Comparison of ENCODE assay signal across 8 mouse cellular contexts in genomic region chr12:87299657-87300440, GRCm38 (mm10). TPM values are rescaled to one million over a fixed set of nuclear protein-coding genes. Genes with fewer than 3 reads are reported as not detected.
DNase-seq lines count a peak whose midpoint lies in the region; ATAC-seq lines count a peak whose summit lies in the region.

Gene Ism2, minus strand, starts transcription at chr12:87299705.

- DNase-seq in thymus, postnatal 14 days: peak; percentile 9
- DNase-seq in thymus, postnatal 25 days: no peak
- DNase-seq in embryo, embryonic 10.5 days (ENCODE audit: low spot score): peak; percentile 55
- peak; percentile 20 to 56 for DNase-seq in kidney, postnatal 36 days
- DNase-seq in left cerebral cortex, postnatal 10 days (ENCODE audit: extremely low spot score in 1 of 2, low spot score in 2 of 2): no peak

- H3K4me1 ChIP-seq in heart, embryonic 16.5 days (ENCODE audit: control insufficient read depth, insufficient read depth, low read length): peaks cover 4% of the 10 kb centered on the region
- H3K4me1 ChIP-seq in stomach, embryonic 16.5 days (ENCODE audit: control insufficient read depth, insufficient read depth, low read length): peaks cover 10% of the 10 kb centered on the region; the same call in 1 of the 2 replicates

- peak within 1 kb of the TSS; percentile 77 for H3K4me3 ChIP-seq in heart, embryonic 16.5 days (ENCODE audit: low read length)
- H3K4me3 ChIP-seq in stomach, embryonic 16.5 days (replicated peaks; ENCODE audit: low read length): peak within 1 kb of the TSS; percentile 80

- H3K36me3 ChIP-seq in heart, embryonic 16.5 days (ENCODE audit: control insufficient read depth, insufficient read depth): no peaks in the 10 kb centered on the region
- no peaks in the 10 kb centered on the region for H3K36me3 ChIP-seq in stomach, embryonic 16.5 days (ENCODE audit: control insufficient read depth, insufficient read depth, low read length)

- peak within 1 kb of the TSS; percentile 76 for H3K9ac ChIP-seq in heart, embryonic 16.5 days (ENCODE audit: low read length)
- H3K9ac ChIP-seq in stomach, embryonic 16.5 days (ENCODE audit: low read length): peak within 1 kb of the TSS; percentile 80

- H3K27ac ChIP-seq in heart, embryonic 16.5 days (ENCODE audit: low read length): no peak within 1 kb of the TSS
- H3K27ac ChIP-seq in stomach, embryonic 16.5 days (ENCODE audit: low read length): no peak within 1 kb of the TSS

- H3K4me2 ChIP-seq in heart, embryonic 16.5 days (ENCODE audit: low read depth, low read length): peak within 1 kb of the TSS; percentile 99
- peak within 1 kb of the TSS; percentile 99 for H3K4me2 ChIP-seq in stomach, embryonic 16.5 days (ENCODE audit: low read depth, low read length)

- WGBS in heart, embryonic 16.5 days: under 1% methylated on average over 62 of the region's 86 CpGs
- under 1% methylated on average over 83 of the region's 86 CpGs for WGBS in stomach, embryonic 16.5 days

- intact Hi-C loops in left cerebral cortex, postnatal 10 days (cut with DNase I): no loop called here

- no peaks in the 10 kb centered on the region for H3K9me3 ChIP-seq in heart, embryonic 16.5 days (replicated peaks; ENCODE audit: control insufficient read depth, low read length)
- no peaks in the 10 kb centered on the region for H3K9me3 ChIP-seq in stomach, embryonic 16.5 days (replicated peaks; ENCODE audit: control insufficient read depth, low read length)

- peaks cover 6% of the 10 kb centered on the region; the same call in 1 of the 2 replicates for H3K27me3 ChIP-seq in heart, embryonic 16.5 days (ENCODE audit: control insufficient read depth, insufficient read depth, low read length)
- peaks cover 15% of the 10 kb centered on the region for H3K27me3 ChIP-seq in stomach, embryonic 16.5 days (ENCODE audit: control insufficient read depth, insufficient read depth, low read length)

- peak; percentile 76 for ATAC-seq in heart, embryonic 16.5 days (replicated peaks; ENCODE audit: extremely low read depth, insufficient read depth, low FRiP score)
- ATAC-seq in megakaryocyte progenitor cell, adult 5-6 weeks (replicated peaks; ENCODE audit: poor library complexity): peak; percentile 51
- peak; percentile 79 for ATAC-seq in stomach, embryonic 16.5 days (ENCODE audit: insufficient read depth, low FRiP score)

RNA-seq across cellular contexts. Expression of gene Ism2, which starts in this region (rescaled TPM):
- 0.38 and 0.69 TPM in 2 replicates for polyA plus RNA-seq in heart, embryonic 16.5 days (2015; fragmentation: Nextera tagmentation; extraction: Ambion mirVana)
- not detected in 2 replicates for total RNA-seq in megakaryocyte progenitor cell, adult 5-6 weeks (2015)
- total RNA-seq in megakaryocyte progenitor cell, adult 5-6 weeks (2017): not detected in 2 replicates
- 0.42 and 0.53 TPM in 2 replicates for polyA plus RNA-seq in stomach, embryonic 16.5 days (2015; fragmentation: Nextera tagmentation; extraction: Ambion mirVana)
- total RNA-seq in left cerebral cortex, postnatal 10 days (2021): 1 to 10 TPM in 1 of 2 experiments, under 1 TPM in 1; 0.84 to 1.1 TPM

Comparison
In these comparisons a context has a peak if more than half of its experiments do, and no peak if none do; other contexts are left out.
1. DNase-seq: peak in thymus, postnatal 14 days (single experiment), embryo, embryonic 10.5 days (single experiment) and kidney, postnatal 36 days (2 of 2); none in thymus, postnatal 25 days (single experiment) and left cerebral cortex, postnatal 10 days (0 of 2).
2. Peak in ATAC-seq, H3K4me3 ChIP-seq, H3K9ac ChIP-seq and H3K4me2 ChIP-seq in heart, embryonic 16.5 days; RNA of the gene not detected or under 1 TPM.
3. Peak in ATAC-seq in megakaryocyte progenitor cell, adult 5-6 weeks; RNA of the gene not detected or under 1 TPM.
4. Peak in ATAC-seq, H3K4me3 ChIP-seq, H3K9ac ChIP-seq and H3K4me2 ChIP-seq in stomach, embryonic 16.5 days; RNA of the gene not detected or under 1 TPM.
5. Peak in every context shown above with its lines, with median percentiles within 50 percentile points of each other: ATAC-seq.